Mouse (Mus musculus): ENCODE measurements around the gene Wrb. TPM values are rescaled to one million over a fixed set of nuclear protein-coding genes. Genes with fewer than 3 reads are reported as not detected.
"Not testable (repeated sequence)": the region's sequence is repeated elsewhere in the genome, so short reads cannot be mapped to it uniquely, and the experiment has no call there.

Gene Wrb
- total RNA-seq (2021) = 10 to 100 TPM; 12.8 to 18.2 TPM

DNA sequence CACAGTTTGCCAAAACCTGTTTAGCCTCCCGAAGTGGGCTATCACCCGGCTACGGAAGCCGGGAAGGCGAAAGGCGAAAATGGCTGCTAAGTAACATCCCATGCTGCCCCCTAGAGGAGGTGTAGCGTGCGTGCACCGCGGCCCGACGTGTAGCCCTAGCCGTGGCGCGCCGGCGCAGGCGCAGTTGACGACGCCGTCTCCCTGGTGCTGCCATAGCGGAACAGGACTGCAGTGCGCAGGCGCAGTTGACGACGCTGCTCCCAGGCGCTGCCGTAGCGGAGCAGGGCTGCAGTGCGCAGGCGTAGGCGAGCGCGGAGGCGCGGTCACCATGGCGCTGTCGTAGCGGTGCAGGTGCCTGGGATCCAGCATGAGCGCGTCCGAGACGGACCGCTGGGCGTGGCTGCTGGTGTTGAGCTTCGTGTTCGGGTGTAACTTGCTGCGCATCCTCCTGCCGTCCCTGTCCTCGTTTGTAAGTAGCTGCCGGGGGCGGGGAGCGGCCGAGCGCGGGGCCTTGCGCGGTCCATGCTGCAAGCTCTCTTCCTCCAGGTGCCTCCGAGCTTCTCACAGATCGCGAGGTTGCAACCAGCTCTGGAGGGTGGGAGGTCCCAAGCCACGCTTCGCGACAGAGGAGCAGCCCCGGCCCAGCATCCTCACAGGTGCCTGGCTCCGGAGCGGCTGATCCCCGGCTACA, at the start of gene Wrb:
Wrb (plus strand) TSS at position 298 of the 691 bp plus-strand sequence.
- DNase-seq = peak; percentile 100
- intact Hi-C loops (cut with DNase I) = loop anchor here (2.0 kb wide), 2 partner anchors 16 to 62 kb away; partner anchors contain the start of gene Brwd1

DNA sequence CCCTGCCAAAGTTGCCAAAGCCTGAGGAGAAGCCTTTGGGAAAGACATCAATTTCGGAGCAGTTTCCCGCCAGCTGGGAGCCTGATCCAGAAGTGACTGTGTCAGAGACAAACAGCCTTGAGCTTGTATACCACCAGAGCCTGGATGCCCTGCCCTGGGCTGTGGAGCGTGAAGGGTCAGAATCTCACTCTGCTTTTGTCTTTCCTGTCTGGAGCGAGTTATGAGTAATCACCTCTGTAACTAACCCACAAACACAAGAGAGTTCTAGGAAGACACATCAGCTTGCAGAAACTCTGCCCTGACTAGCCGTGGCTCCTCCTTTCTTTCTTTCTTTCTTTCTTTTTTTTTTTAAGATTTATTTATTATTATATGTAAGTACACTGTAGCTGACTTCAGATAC, 49.2 kb upstream of the Wrb start:
- no peak for DNase-seq
- intact Hi-C loops (cut with DNase I) = no loop called here

DNA sequence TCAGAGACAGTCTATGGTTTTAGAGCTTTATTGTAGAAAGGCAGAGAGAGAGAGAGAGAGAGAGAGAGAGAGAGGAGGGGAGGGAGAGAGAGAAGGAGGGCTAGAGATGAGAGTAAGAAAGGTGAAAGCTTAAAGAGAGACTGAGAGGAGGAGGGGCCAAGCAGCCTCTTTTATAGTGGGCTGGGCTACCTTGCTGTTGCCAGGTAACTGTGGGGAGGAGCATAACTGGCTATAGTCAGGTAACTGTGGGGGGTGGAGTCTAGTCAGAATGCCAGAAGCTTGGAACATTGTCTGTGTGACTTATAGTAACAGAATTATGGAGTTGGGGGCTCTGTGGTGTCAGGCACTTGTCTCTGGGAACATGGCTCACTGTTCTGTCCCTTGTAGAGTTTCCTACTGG, 47.4 kb upstream of the Wrb start:
- intact Hi-C loops (cut with DNase I); DNase-seq: not testable (repeated sequence)

DNA sequence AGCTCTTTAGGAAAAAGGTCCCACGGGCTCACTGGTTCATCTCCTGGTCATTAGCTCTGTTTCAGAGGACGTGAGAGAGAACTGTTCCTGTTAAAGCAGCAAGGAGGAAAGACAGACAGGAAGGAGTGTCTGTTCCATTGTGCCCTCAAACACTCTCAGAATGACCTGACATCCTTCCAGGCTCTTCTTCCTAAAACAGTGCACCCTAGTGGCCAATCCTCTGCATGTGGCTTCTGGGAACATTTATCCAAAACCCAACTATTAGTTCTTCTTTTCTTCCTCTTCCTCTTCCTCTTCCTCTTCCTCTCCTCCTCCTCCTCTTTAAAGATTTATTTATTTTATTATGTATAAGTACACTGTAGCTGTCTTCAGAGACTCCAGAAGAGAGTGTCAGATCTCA, 42.2 kb upstream of the Wrb start:
- intact Hi-C loops (cut with DNase I) = no loop called here
- peak in 1 of 2 experiments; percentile 62 for DNase-seq

DNA sequence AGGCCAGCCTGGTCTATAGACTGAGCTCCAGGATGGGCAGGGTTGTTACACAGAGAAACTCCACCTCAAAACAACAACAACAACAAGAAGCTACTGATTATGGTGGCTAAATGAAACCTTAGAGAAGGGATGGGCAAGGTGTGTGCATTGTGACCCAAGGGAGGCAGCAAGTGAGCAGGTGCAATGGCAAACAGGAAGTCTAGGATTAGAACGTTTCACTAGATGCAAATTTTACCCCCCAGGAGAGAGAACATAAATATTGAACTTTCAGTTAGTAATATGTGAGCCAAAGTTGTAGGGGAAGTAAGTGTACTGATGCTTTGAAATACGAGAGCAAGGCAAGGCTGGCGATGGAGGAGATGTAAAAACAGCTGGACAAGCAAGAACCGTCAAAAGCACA, 35.5 kb upstream of the Wrb start:
- intact Hi-C loops (cut with DNase I) = no loop called here
- no peak for DNase-seq

DNA sequence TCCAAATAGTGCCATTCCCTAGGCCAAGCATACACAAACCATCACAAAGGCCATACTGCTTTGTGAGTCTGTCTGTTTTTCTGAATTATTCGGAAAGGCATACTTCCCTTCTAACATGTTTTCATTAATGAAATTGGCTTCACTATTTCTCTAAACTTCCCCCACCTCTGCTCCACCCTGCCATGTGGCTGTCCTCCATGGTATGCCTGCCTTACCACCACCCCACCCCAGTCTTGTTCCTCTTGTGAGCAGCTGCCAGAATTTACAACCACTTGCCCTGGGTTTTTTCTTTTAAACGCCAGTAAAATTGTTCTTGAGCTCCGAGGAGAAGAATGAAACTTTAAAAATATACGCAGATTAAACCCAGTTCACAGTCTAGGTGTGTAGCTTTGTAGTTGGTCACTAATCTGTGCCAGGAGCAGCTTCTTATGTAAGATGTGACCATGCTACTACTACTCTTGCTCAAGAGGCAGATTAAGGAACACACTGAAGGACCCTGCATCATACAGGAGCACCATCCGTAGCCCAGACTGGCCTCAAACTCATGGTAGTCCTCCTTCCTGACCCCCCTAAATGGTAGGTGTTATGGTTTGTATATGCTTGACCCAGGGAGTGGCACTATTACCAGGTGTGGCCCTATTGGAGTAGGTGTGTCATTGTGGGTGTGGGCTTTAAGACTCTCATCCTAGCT, 34.4 kb upstream of the Wrb start:
- intact Hi-C loops (cut with DNase I) = no loop called here

DNA sequence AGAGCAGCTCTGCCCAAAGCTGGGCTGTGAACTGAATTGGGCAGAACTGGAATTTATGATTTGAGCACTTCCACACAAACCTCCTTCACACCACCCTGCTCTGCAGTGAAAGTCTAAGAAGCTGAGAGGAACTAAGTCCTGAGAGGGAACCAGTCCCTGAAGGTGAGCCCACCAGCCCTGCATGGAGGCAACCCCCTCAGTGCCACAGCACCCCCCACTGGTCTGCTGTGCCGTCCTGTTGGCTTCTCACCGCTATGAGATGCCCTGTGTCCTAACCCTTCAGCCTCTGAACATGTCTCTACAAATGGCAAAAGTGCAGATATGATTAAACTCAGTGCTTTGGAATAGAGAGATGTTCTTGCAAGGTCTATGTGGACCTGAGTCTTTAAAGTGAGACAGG, 32.4 kb upstream of the Wrb start:
- intact Hi-C loops (cut with DNase I) = no loop called here
- no peak for DNase-seq

More for the DNA sequence above, 34.4 kb upstream of the Wrb start:
- no peak for DNase-seq

DNA sequence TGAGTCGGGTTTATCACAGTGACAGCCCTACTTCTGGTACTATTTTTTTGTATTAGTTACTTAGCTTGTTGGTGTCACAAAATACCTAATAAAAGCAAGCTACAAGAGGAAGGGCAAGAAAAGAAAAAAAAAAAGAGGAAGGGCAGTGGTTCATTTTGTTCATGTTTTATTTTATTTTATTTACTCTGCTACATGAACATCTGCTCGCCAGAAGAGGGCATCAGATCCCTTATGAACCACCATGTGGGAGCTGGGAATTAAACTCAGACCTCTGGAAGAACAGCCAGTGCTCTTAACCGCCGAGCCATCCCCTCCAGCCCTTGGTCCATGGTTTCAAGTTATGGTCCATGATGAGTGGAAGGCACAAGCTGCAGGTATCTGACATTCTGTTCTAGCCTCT, 30.5 kb upstream of the Wrb start:
- intact Hi-C loops (cut with DNase I) = no loop called here
- DNase-seq = no peak

DNA sequence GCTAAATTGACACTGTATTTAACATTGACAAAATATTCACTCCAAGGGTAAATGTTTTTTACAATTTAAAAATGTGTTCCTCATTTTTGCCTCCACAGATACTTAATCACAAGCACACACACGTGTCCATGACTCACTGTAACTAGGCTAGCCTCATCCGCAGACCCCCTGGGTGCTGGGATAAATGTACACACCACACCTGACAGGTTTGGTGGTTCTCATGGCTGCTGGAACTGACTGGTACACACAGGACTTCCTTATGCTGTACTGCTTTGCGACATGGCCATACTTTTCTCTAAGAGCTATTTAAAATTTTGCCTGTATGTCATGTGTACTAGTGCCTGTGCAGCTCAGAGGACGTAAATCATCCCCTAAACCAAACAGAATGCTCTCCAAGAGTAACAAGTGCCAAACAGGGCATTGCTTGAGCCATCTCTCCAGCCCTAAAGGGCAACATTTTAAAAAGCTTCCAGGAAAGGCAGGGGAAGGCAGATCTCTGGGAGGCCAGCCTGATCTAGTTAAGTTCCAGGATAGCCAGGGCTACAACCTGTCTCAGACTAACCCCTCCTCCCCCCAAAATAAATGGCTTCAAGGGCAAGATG, 25.1 kb upstream of the Wrb start:
- no peak for DNase-seq
- intact Hi-C loops (cut with DNase I) = no loop called here

DNA sequence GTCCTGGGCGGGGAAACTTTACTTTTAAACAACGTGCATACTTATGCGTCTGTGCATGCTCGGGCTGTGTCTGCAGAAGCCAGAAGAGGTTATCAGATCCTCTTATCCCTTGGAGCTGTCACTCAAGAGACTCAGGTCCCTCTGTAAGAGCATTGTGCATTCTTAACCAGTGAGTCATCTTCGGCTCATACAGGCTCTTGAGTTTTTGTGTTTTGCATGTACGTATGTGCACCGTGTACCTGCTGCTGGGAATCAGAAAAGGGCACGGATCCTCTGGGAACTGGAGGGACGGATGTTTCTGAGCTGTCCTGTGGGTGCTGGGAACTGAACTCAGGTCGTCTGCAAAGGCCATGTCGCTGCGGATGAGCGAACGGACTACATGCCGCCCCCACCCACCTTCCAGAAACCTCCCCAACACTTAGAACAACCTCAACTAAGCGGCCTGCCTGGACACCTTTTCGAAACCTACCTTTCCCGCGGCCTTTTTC, 18.5 kb upstream of the Wrb start:
- intact Hi-C loops (cut with DNase I) = loop anchor here (1.0 kb wide), 1 partner anchor 42 kb away; no protein-coding TSS in a partner anchor

DNA sequence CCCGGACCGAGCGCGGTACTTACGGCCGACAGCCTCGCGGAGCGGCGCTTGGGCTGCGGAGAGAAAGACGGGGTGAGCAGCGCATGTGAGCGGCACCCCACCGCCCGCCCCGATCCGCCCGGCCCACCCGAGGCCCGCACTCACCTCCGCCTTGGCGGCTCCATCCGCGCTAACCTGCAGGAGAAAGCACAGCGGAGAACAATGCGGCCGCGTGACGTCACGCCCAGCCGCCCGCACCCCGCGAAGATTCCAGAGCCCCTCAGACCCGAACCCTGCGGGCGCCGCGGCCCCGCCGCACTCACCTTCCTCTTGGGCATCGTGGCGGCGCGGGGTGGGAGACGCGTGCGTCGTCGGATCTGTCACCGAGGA, 17.9 kb upstream of the Wrb start:
- no peak for DNase-seq
- intact Hi-C loops (cut with DNase I) = loop anchor here (1.0 kb wide), 1 partner anchor 43 kb away; no protein-coding TSS in a partner anchor

More for the DNA sequence above, 18.5 kb upstream of the Wrb start:
- peak; percentile 14 to 30 for DNase-seq

DNA sequence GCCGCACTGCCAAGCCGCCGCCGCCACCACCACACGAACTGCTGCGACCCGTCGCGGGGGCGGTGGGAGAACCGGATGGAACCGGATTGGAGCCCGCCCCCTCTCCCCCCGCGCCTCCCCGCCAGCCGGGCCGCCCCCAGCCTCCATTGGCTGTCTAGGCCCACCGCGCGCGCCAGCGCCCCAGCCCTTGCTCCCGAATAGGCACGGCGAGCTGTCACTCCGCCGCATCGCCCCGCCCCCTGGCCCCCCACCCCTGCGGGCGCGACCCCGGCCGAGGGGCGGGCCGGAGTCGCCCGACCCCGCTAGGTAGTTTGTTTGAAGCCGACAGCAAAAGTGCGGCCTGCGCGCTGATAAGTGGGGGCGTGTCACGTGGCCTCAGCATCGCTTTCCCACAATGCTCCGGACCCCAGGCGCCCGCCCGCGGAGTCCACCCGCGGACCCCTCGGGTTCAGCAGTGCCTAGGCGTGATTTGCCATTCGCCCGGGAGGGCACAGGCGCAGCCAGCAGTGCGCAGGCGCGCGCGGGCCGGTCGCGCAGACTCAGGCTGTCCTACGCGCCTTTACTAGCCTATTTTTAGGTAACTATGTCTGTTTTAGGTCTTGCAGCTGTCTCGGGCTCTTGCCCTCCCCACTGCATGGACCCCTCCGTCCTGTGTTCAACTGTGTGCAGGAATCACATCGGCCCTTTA, 17.4 kb upstream of the Wrb start, which contains the start of gene Hmgn1:
Hmgn1 (minus strand) TSS at position 73 of the 688 bp plus-strand sequence.
- DNase-seq = peak; percentile 96 to 97
- intact Hi-C loops (cut with DNase I) = loop anchor here (1.0 to 2.0 kb wide), 2 partner anchors 17 to 44 kb away; partner anchors contain the start of gene Wrb

DNA sequence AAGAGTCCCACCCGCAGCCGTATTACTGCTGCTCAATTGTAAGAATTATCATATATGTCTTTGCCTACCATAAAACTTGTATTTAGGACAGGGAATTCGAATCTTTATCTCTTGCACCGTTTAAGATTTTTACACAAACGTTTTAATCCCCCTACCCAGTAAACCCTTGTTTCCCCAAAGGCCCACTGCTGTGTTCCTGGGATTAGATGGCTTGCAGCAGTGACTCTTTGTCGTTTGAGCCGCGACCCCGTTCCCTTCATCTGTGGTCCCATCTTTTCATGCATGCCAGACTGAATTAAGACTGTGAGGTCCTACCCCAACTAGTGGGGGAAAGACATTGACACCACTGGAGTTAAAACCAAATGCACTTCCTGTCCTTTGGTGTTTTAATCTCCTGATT, 16.7 kb upstream of the Wrb start:
- intact Hi-C loops (cut with DNase I) = loop anchor here (2.0 kb wide), 1 partner anchor 16 kb away; the partner anchor contains the start of gene Wrb
- DNase-seq = no peak

DNA sequence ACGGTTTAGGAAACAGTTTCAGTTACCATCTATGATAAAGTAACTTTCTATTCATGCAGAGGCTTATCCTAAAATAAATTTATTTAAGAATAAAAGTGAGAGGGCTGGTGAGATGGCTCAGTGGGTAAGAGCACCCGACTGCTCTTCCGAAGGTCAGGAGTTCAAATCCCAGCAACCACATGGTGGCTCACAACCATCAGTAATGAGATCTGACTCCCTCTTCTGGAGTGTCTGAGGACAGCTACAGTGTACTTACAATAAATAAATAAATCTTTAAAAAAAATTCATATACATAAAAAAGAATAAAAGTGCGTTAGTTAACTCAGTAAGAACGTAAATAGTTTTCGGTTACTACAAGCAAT, 478 bp upstream of the Wrb start:
- DNase-seq = not testable (repeated sequence)
- intact Hi-C loops (cut with DNase I) = loop anchor here (2.0 kb wide), 2 partner anchors 16 to 62 kb away; partner anchors contain the start of gene Brwd1

DNA sequence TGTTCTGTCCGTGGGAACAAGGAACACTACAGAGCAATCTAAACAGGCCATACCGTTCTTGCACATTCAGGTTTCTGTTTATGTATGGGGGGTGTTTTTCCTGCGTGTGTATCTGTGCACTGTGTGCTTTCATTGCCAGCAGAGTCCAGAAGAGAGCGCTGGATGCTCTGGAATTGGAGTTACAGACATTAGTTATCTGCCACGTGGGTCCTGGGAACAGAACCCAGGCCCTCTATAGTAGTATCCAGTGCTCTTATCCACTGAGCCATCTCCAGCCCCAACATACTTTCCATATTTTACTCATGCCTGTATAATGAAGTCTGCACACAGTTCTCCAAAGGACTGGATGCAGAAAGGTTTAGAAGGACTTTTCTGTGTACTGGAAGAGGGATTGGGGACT, 607 bp downstream of the Wrb start:
- intact Hi-C loops (cut with DNase I) = loop anchor here (2.0 kb wide), 2 partner anchors 17 to 63 kb away; partner anchors contain the start of gene Brwd1
- DNase-seq = no peak

DNA sequence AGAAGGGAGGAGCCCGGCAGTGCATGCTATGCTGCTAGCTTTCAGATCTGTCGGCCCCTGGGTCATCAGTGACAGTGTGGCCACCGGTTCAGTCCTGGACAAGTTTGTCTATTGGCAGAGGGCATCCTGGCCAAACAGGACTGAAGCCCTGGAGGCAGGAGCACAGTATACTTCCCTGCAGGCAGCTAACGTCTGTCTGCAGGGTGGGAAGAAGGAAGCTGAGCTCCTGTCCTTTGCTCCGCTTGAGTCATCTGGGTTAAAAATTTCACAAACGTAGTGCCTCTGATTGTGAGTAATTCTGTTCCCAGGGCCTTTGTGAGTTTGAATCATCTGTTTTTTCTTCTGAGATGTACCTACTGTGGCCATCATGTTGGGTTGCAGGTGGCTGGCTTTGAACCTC, 3.6 kb downstream of the Wrb start:
- intact Hi-C loops (cut with DNase I) = no loop called here

DNA sequence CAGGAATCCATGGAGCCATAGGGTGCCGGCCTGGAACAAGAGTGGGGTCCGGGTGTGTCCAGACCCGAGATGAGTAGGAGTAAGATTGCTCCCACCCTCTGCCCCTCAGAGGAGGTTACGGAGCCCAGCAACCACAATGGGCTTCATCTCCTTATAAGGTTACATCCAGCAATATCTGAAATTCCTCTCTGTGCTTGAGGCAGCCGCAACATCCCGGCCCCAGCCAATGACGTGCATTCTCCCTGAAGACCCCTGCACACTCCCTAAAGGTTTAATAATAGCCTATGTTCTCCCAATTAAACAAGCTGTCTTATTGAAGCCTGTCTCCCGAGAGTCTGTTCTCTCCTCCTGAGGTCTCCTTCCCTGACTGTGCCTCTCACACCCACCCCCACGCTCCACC, 4.1 kb downstream of the Wrb start:
- DNase-seq = no peak
- intact Hi-C loops (cut with DNase I) = no loop called here

More for the DNA sequence above, 3.6 kb downstream of the Wrb start:
- DNase-seq = no peak

DNA sequence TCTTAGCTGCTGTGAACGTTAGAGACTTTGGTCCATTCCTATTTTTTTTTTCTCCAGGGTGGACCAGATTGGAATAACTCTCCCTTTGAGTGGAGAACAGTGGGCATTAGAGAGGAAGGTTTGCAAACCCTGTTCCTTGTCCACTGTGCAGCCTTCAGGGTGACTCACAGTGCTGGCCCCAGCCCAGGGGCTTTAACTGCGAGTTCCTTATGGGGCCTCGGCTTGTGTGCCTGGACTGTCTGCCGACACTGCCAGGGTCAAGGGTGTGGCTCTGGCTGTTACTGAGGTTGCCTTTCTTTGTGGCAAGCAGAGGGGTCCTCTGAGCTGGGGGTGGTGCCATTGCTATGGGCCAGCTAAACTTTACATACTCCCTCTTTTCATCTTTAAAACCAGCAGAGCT, 5.8 kb downstream of the Wrb start:
- intact Hi-C loops (cut with DNase I) = loop anchor here (1.0 to 5.0 kb wide), 3 partner anchors 107 to 191 kb away; no protein-coding TSS in a partner anchor
- peak; percentile 30 to 44 for DNase-seq

DNA sequence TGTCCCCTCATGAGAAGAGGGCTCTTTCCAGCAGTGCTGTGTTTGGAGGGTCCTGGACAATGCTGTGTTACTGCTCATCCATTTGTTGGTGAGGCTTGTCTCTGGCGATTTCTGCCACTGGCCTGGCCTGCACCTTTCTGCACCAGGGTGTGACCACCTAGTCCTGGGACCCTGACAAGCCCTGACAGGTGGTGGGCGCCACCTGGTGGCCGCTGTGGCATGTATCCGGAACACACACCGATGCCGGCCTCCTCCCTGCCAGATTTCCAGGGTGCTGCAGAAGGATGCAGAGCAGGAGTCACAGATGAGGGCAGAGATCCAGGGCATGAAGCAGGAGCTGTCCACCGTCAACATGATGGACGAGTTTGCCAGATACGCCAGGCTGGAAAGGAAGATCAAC, 6.3 kb downstream of the Wrb start:
- peak; percentile 82 to 90 for DNase-seq
- intact Hi-C loops (cut with DNase I) = loop anchor here (1.0 to 5.0 kb wide), 3 partner anchors 107 to 191 kb away; no protein-coding TSS in a partner anchor

DNA sequence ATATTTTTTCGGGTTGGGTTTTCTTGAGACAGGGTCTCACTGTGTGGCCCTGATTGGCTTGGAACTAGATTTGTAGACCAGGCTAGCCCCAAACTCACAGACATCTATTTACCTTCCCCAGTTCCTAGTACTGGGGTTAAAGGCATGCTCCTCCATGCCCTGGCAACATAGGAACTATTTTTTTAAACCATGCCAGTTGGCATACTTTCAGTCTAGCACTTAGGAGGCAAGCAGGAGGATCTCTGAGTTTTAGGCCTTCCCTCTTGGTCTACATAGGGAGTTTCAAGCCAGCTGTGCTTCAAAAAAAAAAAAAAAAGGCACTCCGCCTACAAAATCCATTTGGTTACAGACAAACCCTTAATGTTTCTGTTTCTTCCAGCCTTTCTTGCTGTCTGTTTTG, 9.3 kb downstream of the Wrb start:
- intact Hi-C loops (cut with DNase I) = loop anchor here (5.0 kb wide), 2 partner anchors 122 to 188 kb away; no protein-coding TSS in a partner anchor
- no peak for DNase-seq

Data from heart, postnatal 10 days (tissue).